18 mouse cellular contexts compared by ENCODE assay signal in genomic region chr9:80344451-80345000, GRCm38 (mm10).
DNase-seq lines count a peak whose midpoint lies in the region; ATAC-seq and TF ChIP-seq lines count a peak whose summit lies in the region.
"Had no signal": no experiment of that assay in that cellular context is flagged by ENCODE, and none has a peak within 500 bp of the region (broad histone marks: within the 10 kb centered on the region; RNA-seq: fewer than 3 reads in every experiment).

No protein-coding gene starts in this region.

- H3K9me3 ChIP-seq in CH12.LX (replicated peaks; ENCODE audit: low read length): no peaks in the 10 kb centered on the region
- H3K9me3 ChIP-seq in midbrain, embryonic 11.5 days (ENCODE audit: control insufficient read depth, low read length): no peaks in the 10 kb centered on the region
- H3K9me3 ChIP-seq: embryonic facial prominence, embryonic 12.5 days; forebrain, embryonic 15.5 days; heart, embryonic 13.5 days; hindbrain, embryonic 13.5 days had no signal

- no peak for TF ChIP-seq RAD21 in CH12.LX (IDR thresholded peaks at IDR 0.05; ENCODE audit: low read depth, low read length)

- no peak overlapping the region for H3K27ac ChIP-seq in CH12.LX (ENCODE audit: insufficient read depth, low read depth)
- H3K27ac ChIP-seq in bone marrow macrophage, adult 2 months (ENCODE audit: insufficient read depth, low read depth, low read length): no peak overlapping the region
- H3K27ac ChIP-seq in midbrain, embryonic 11.5 days (ENCODE audit: low read depth, low read length): no peak overlapping the region
- H3K27ac ChIP-seq: embryonic facial prominence, embryonic 12.5 days; forebrain, embryonic 15.5 days; heart, embryonic 13.5 days; hindbrain, embryonic 13.5 days had no signal

- ATAC-seq in midbrain, embryonic 11.5 days (ENCODE audit: low FRiP score): no peak
- ATAC-seq: forebrain, embryonic 15.5 days; intestine, postnatal 0 days had no signal

- no peak overlapping the region for H3ac ChIP-seq in myocyte (ENCODE audit: control insufficient read depth, insufficient read length)

- DNase-seq in CH12.LX (ENCODE audit: extremely low read depth): peak; percentile 77
- peak; percentile 22 for DNase-seq in induced T-regulatory cell, adult 2 months (ENCODE audit: low read depth)
- no peak for DNase-seq in urinary bladder, adult 2 months (ENCODE audit: low spot score)
- DNase-seq in midbrain, embryonic 11.5 days (ENCODE audit: low spot score, missing footprints): no peak
- DNase-seq in retina, postnatal 1 day: no peak
- DNase-seq in frontal cortex, postnatal 10 days (ENCODE audit: low spot score in 2 of 2): no peak
- DNase-seq: adrenal gland, postnatal 10 days; cerebellum, adult 2 months; cerebellum, postnatal 14 days; gastrocnemius, postnatal 14 days; heart, postnatal 4 days had no signal

- no peak for TF ChIP-seq CTCF in CH12.LX (conservative IDR thresholded peaks at IDR 0.05 in 1 of 2, IDR thresholded peaks at IDR 0.05 in 1 of 2; ENCODE audit: low read depth in 2 of 2, low read length in 2 of 2)
- TF ChIP-seq CTCF in bone marrow macrophage, adult 2 months (IDR thresholded peaks at IDR 0.05; ENCODE audit: low read depth, low read length): no peak

- 90% methylated on average over 6 of the region's 6 CpGs for WGBS in midbrain, embryonic 11.5 days

- dilution Hi-C loops in CH12.LX (cut with MboI; ENCODE audit: extremely low pct_ligation_motif_present, extremely low pct_unique_long_range_greater_than_20kb, low sequenced_read_pairs): no loop called here

- in situ Hi-C loops in CH12.LX (cut with MboI; ENCODE audit: low pct_ligation_motif_present, low pct_unique_long_range_greater_than_20kb, low sequenced_read_pairs): no loop called here

- TF ChIP-seq POLR2A in CH12.LX (IDR thresholded peaks at IDR 0.05; ENCODE audit: low read depth, low read length) (no peak), myocyte (IDR thresholded peaks at IDR 0.05; ENCODE audit: insufficient read length, low read depth) (no peak)
- TF ChIP-seq POLR2A in bone marrow macrophage, adult 2 months (IDR thresholded peaks at IDR 0.05; ENCODE audit: borderline replicate concordance, low read depth, low read length): no peak

- H3K4me1 ChIP-seq in CH12.LX (ENCODE audit: control insufficient read depth in 1 of 2, insufficient read depth in 2 of 2): peaks cover 6 to 61% of the 10 kb centered on the region in 2 experiments
- H3K4me1 ChIP-seq in bone marrow macrophage, adult 2 months (ENCODE audit: control insufficient read depth, insufficient read depth, low read length): no peaks in the 10 kb centered on the region
- H3K4me1 ChIP-seq in midbrain, embryonic 11.5 days (ENCODE audit: control insufficient read depth, insufficient read depth, low read length): no peaks in the 10 kb centered on the region
- H3K4me1 ChIP-seq: embryonic facial prominence, embryonic 12.5 days; forebrain, embryonic 15.5 days; heart, embryonic 13.5 days; hindbrain, embryonic 13.5 days had no signal

- no peak overlapping the region for H3K4me3 ChIP-seq in CH12.LX (replicated peaks in 1 of 3; ENCODE audit: low read depth in 2 of 3, low read length in 2 of 3, poor library complexity in 1 of 3)
- peak overlapping the region; percentile 39; the same call in 1 of the 2 replicates for H3K4me3 ChIP-seq in bone marrow macrophage, adult 2 months (ENCODE audit: insufficient read depth, low read length)
- H3K4me3 ChIP-seq in myocyte: no peak overlapping the region
- H3K4me3 ChIP-seq in midbrain, embryonic 11.5 days (ENCODE audit: low read depth, low read length): no peak overlapping the region
- H3K4me3 ChIP-seq: embryonic facial prominence, embryonic 12.5 days; forebrain, embryonic 15.5 days; heart, embryonic 13.5 days; hindbrain, embryonic 13.5 days had no signal

- H3K36me3 ChIP-seq in CH12.LX (replicated peaks in 1 of 2; ENCODE audit: control insufficient read depth in 1 of 2, insufficient read depth in 1 of 2, low read length in 1 of 2) (no peaks in the 10 kb centered on the region), myocyte (ENCODE audit: control insufficient read depth, insufficient read depth) (no peaks in the 10 kb centered on the region)
- H3K36me3 ChIP-seq in midbrain, embryonic 11.5 days (ENCODE audit: control insufficient read depth, insufficient read depth, low read length): no peaks in the 10 kb centered on the region
- H3K36me3 ChIP-seq: embryonic facial prominence, embryonic 12.5 days; forebrain, embryonic 15.5 days; heart, embryonic 13.5 days; hindbrain, embryonic 13.5 days had no signal

- H3K79me2 ChIP-seq in CH12.LX (replicated peaks; ENCODE audit: control insufficient read depth, extremely low read depth, insufficient read depth, poor library complexity, severe bottlenecking): no peaks in the 10 kb centered on the region
- no peaks in the 10 kb centered on the region for H3K79me2 ChIP-seq in myocyte (ENCODE audit: control insufficient read depth, insufficient read depth)

- H3K4me2 ChIP-seq in CH12.LX (ENCODE audit: insufficient read depth, low read depth, poor library complexity, severe bottlenecking) (0 out of 2 replicates have a peak overlapping the region, but pooled peaks have one; percentile 25), myocyte (ENCODE audit: low read depth) (peak overlapping the region; percentile 52)
- H3K4me2 ChIP-seq in midbrain, embryonic 11.5 days: no peak overlapping the region
- H3K4me2 ChIP-seq: embryonic facial prominence, embryonic 12.5 days; forebrain, embryonic 15.5 days; heart, embryonic 13.5 days; hindbrain, embryonic 13.5 days had no signal

- no peak overlapping the region for H3K9ac ChIP-seq in CH12.LX (ENCODE audit: insufficient read depth, low read depth)
- H3K9ac ChIP-seq in midbrain, embryonic 11.5 days (ENCODE audit: low read length): no peak overlapping the region
- H3K9ac ChIP-seq: embryonic facial prominence, embryonic 12.5 days; forebrain, embryonic 15.5 days; heart, embryonic 13.5 days; hindbrain, embryonic 13.5 days had no signal

- no peak for TF ChIP-seq EP300 in CH12.LX (IDR thresholded peaks at IDR 0.05; ENCODE audit: low read length)

- H3K27me3 ChIP-seq in CH12.LX (replicated peaks) (no peaks in the 10 kb centered on the region), myocyte (ENCODE audit: control insufficient read depth, insufficient read depth, insufficient read length) (no peaks in the 10 kb centered on the region)
- no peaks in the 10 kb centered on the region for H3K27me3 ChIP-seq in midbrain, embryonic 11.5 days (ENCODE audit: control insufficient read depth, insufficient read depth, low read length)
- H3K27me3 ChIP-seq: embryonic facial prominence, embryonic 12.5 days; forebrain, embryonic 15.5 days; heart, embryonic 13.5 days; hindbrain, embryonic 13.5 days had no signal

TF ChIP-seq in CH12.LX, 34 proteins besides CTCF, POLR2A, EP300 and RAD21:
- TF ChIP-seq MYC (IDR thresholded peaks at IDR 0.05; ENCODE audit: low read depth, low read length) (no peak), ZNF384 (IDR thresholded peaks at IDR 0.05; ENCODE audit: low read depth, low read length) (peak; percentile 93)

TF ChIP-seq in myocyte, 11 proteins besides CTCF, POLR2A, EP300 and RAD21:
- no peak for TF ChIP-seq TCF12 (IDR thresholded peaks at IDR 0.05; ENCODE audit: insufficient read depth, poor library complexity, severe bottlenecking)
- no peak for TF ChIP-seq MYOG (IDR thresholded peaks at IDR 0.05; ENCODE audit: control insufficient read depth in 1 of 3, insufficient read depth in 1 of 3, insufficient read length in 2 of 3, low read depth in 2 of 3)
- no peak for TF ChIP-seq E2F4 (IDR thresholded peaks at IDR 0.05; ENCODE audit: insufficient read depth)
- no peak for TF ChIP-seq USF1 (IDR thresholded peaks at IDR 0.05; ENCODE audit: low read depth)
- TF ChIP-seq SRF (IDR thresholded peaks at IDR 0.05; ENCODE audit: control insufficient read depth, insufficient read length, low read depth): no peak
- TF ChIP-seq REST (IDR thresholded peaks at IDR 0.05; ENCODE audit: insufficient read depth, insufficient read length): no peak
- TF ChIP-seq MYOD1 (IDR thresholded peaks at IDR 0.05; ENCODE audit: control insufficient read depth in 1 of 3, insufficient read length in 2 of 3, low read depth in 2 of 3): no peak
- TF ChIP-seq POLR2AphosphoS2 (IDR thresholded peaks at IDR 0.05; ENCODE audit: insufficient read length, low read depth): no peak
- no peak for TF ChIP-seq TCF3 (IDR thresholded peaks at IDR 0.05; ENCODE audit: insufficient read length, low read depth)
- no peak for TF ChIP-seq CEBPB (IDR thresholded peaks at IDR 0.05; ENCODE audit: insufficient read depth, poor library complexity, severe bottlenecking)
- no peak for TF ChIP-seq MAX (IDR thresholded peaks at IDR 0.05; ENCODE audit: low read depth)

Comparison
In these comparisons a context has a peak if more than half of its experiments do, and no peak if none do; other contexts are left out.
1. DNase-seq: peak in CH12.LX (single experiment) and induced T-regulatory cell, adult 2 months (single experiment); none in urinary bladder, adult 2 months (single experiment), midbrain, embryonic 11.5 days (single experiment), retina, postnatal 1 day (single experiment) and frontal cortex, postnatal 10 days (0 of 2).